Comparison of ENCODE assay signal across 8 mouse cellular contexts in the genomic region with DNA sequence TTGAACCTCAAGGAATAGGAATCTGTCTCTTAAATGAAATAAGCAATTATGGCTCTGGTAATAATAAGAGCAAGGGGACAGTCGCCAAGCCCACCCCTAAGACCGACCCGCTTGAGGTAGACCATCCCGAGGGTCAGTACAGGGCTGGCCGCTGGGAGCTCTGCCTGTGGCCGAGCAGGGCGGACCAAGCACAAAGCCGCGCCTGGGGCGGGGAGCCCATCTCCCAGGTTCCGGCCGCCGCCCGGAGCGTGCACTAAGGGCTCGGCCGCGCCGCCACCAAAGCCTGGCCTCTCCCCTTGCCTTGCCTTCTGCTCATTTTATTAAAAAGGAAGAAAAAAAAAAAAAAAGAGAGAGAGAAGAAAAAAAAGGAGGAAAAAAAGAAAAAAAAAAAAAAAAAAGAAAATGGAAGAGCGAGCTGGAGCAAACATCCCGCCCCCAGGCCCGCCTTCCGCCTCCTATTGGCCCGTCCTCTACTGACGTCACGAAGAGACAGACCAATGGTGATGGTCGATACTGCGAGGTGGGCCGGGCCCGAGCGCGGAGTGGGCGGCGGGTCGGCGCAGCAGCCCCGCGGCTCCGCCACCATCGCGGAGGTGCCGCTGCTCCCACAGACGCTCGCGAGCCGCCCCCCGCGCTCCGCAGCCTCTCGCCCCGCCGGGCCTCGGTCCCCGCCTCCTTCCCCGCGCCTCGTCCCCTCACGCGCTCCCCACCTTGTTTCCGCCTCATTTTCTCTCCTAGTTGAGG. TPM values are rescaled to one million over a fixed set of nuclear protein-coding genes. Genes with fewer than 3 reads are reported as not detected.
DNase-seq lines count a peak whose midpoint lies in the region; ATAC-seq and TF ChIP-seq lines count a peak whose summit lies in the region.

A gene (plus strand): TSS at position 629 of the 744 bp plus-strand sequence.

- ATAC-seq in activated CD4-positive, CD25-positive, alpha-beta regulatory T cell, adult 4 months, result peak; percentile 98
- peak; percentile 99 for ATAC-seq in megakaryocyte progenitor cell, adult 5-6 weeks (replicated peaks; ENCODE audit: poor library complexity)

- peak; percentile 98 for DNase-seq in gastrocnemius, postnatal 10 days
- DNase-seq in induced T-regulatory cell, adult 2 months (ENCODE audit: low read depth), result peak; percentile 98
- DNase-seq in left cerebral cortex, adult 9 months (ENCODE audit: low spot score in 2 of 2), result peak; percentile 86 to 99
- DNase-seq in right cerebral cortex, postnatal 14 days, result peak; percentile 98
- peak; percentile 98 to 99 for DNase-seq in urinary bladder, postnatal 36 days (ENCODE audit: low spot score in 2 of 2)

- no peak for TF ChIP-seq CTCF in cortical plate, adult 2 months (IDR thresholded peaks at IDR 0.05; ENCODE audit: extremely low read depth, insufficient read depth, low read length)

- peak; percentile 52 for TF ChIP-seq POLR2A in cortical plate, adult 2 months (IDR thresholded peaks at IDR 0.05; ENCODE audit: extremely low read depth, insufficient read depth, low read length)

- peaks cover 7% of the 10 kb centered on the region for H3K4me1 ChIP-seq in cortical plate, adult 2 months (ENCODE audit: control insufficient read depth, insufficient read depth, low read length)

- H3K27ac ChIP-seq in cortical plate, adult 2 months (ENCODE audit: insufficient read depth, low read length), result peak within 1 kb of the TSS; percentile 84

- peak within 1 kb of the TSS; percentile 95 for H3K4me3 ChIP-seq in cortical plate, adult 2 months (ENCODE audit: insufficient read depth, low read length)

RNA-seq across cellular contexts. Expression of the gene that starts here (rescaled TPM):
- 10 to 100 TPM; 19.0 to 19.5 TPM for polyA plus RNA-seq in activated CD4-positive, CD25-positive, alpha-beta regulatory T cell, adult 4 months (2017; shearing (Covaris generic))
- polyA plus RNA-seq in cortical plate, adult 2 months (2012; rRNA removed), result 44.2 and 50.5 TPM in 2 replicates
- total RNA-seq in gastrocnemius, postnatal 10 days (2021), result 10 to 100 TPM; 53.8 to 56.9 TPM
- 49.5 TPM in 2 replicates for total RNA-seq in megakaryocyte progenitor cell, adult 5-6 weeks (2015)
- total RNA-seq in megakaryocyte progenitor cell, adult 5-6 weeks (2017), result 13.8 and 23.8 TPM in 2 replicates

Comparison
In these comparisons a context has a peak if more than half of its experiments do, and no peak if none do; other contexts are left out.
1. Peak in every context shown above with its lines: DNase-seq, ATAC-seq, H3K4me3 ChIP-seq and H3K27ac ChIP-seq.